Mouse (Mus musculus): Measurements from ENCODE around the gene Arhgap28.

Gene Arhgap28

DNA sequence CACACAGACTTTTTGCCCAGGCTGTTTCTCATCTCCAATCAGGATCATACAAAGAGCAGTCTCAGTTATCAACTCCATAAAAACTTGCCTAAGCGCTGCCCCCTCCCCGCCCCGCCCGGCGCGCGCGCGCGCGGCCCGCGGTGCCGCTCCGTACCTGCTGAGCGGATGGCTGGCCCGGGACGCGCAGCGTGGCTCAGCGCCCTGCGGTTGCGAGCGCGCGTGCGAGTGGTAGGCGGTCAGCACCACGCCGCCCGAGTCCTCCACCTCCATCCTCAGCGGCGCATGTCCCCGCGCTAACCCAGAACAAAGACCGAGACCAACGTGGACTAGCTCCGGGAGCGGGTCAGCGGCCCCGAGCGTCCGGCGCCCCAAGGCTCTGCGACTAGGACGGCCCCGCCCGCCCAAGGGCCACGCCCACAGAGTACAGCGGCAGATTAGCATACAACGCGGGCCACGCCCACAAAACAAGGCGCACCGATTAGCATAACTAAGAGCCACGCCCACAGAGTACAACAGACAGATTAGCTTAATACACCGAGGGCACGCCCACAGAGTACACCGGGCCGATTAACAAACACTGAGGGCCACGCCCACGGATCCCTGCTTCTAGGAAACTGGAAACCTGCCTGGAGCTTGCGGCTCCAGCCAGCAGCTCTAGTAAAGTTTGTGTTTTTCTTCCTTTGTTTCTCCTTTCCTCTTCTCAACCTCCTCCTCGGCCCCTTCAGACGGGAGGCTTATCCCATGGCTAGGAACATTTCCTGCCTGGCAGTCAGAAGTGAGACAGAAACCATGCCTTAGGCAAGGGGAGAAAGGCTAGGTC, at the start of gene Arhgap28:
Arhgap28 (minus strand) TSS at position 380 of the 820 bp plus-strand sequence.
- CTCF ChIA-PET = no interaction called here

- CTCF ChIA-PET = no interaction called here
Observed at GRCm38 (mm10) chr17:68046341-68046675, 42.4 kb upstream of the Arhgap28 start.

GRCm38 (mm10) chr17:68045655-68046340, 41.9 kb upstream of the Arhgap28 start:
- CTCF ChIA-PET = interaction anchor here (0.7 kb wide), 1 partner anchor 50 kb away, joined by 7 read pairs; no protein-coding TSS in a partner anchor

DNA sequence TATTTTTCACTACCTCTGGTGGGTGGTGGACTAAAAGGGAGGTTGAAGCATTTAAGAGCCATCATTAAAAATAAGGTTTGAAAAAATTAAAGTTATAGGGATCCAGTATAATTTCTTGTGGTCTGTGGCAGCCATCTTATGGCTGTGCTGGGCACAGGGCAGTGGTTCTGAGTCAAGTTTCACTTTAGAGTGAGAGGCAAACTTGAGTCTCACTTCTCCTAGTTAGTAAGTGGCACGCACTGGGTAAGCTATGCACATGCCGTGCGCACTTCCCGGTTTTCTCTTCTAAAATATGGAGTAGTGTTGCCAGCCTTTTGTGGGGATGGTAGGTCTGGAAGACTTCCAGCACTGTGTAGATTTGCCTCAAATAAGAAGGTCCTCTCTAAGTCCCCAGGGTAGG, 38.5 kb upstream of the Arhgap28 start:
- CTCF ChIA-PET = no interaction called here

GRCm38 (mm10) chr17:68037011-68037410, 33.1 kb upstream of the Arhgap28 start:
- CTCF ChIA-PET = no interaction called here

DNA sequence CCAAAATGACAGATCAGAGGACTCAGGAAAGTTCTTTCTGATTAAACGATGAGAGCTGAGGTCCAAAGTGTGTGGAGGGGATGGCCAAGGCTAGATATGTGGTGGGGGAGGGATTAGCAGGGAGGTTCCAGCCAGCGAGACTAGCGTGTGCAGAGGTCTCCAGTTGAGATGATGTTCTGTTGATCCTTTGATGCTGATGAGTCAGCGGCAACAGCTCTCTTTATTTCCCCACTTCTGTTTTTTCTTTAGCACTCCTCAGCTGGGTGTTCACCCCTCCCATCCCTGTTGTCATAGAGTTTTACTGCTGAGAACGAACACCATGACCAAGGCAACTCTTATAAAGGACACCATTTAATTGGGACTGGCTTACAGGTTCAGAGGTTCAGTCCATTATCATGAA, 25.6 kb upstream of the Arhgap28 start:
- CTCF ChIA-PET = no interaction called here

DNA sequence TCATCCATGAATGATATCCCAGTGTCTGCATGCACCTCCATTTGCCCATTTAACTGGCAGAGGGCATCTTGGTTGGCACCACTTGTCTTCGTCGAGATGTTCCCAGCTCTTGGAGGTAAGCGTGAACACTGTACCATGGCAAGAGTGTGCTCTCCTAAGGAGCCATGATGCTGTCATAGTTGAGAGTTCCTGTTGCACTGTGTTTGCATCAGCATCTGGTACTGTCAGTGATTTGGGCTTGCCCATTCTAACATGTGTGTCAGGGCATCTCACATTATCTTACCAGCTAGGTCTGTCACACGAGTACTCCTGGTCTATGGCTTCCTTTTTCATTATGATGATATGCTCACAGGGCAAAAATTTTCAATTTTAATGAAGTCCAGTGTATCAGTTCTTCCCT, 24.6 kb upstream of the Arhgap28 start:
- CTCF ChIA-PET = no interaction called here

DNA sequence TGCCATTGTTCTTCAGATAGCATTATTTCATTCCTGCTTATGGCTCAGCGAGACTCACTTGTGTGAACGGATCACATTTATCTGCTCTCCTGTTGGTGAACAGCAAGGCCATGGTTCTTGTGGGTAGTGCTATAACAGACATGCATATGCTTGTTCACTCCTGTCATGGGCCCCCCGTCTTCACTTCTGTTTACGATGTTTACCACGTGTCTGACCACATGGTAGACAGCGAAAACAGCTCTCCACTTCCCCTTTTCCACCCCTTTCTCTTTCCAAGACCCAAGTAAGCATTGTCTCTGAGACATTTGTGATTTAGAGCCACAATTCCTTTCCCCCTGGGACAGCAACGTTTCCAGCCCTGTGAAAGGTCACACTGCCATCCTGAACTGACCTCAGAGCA, 20.4 kb upstream of the Arhgap28 start:
- CTCF ChIA-PET = no interaction called here

GRCm38 (mm10) chr17:68019466-68020065, 15.6 kb upstream of the Arhgap28 start:
- CTCF ChIA-PET = no interaction called here

DNA sequence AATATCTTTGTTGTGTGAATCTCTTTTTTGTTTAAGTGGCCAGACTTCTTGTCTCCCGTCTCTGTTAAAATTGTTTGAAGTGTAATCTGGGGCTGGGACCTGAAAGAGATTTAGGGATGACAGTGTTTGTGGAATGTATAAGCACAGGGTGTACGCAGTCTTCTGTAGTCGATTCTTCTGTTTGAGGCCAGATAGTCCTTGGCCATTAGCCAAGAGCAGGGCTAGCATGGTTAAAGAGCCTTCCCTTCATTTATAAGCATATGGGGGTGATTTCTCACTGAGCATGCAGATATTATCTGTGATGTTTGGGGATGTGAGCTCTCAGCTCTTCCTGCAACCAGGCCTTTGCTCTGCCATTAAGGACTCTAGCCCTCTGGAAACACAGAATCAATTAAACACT, 13.2 kb upstream of the Arhgap28 start:
- CTCF ChIA-PET = no interaction called here

GRCm38 (mm10) chr17:68011606-68012005, 7.7 kb upstream of the Arhgap28 start:
- CTCF ChIA-PET = no interaction called here

DNA sequence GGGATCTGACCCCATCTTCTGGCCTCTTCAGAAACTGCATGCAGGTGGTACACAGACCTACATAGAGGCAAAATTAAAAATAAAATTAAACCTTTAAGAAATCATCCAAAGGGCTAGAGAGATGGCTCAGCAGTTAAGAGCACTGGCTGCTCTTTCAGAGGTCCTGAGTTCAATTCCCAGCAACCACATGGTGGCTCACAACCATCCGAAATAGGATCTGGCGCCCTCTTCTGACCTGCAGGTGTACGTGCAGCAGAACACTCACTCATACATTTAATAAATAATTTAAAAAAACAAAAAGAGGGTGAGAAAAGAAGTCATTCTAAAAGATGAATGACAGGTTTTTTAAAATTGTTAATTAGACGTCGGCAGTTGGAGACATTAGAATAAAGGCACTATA, 6.1 kb upstream of the Arhgap28 start:
- CTCF ChIA-PET = no interaction called here

DNA sequence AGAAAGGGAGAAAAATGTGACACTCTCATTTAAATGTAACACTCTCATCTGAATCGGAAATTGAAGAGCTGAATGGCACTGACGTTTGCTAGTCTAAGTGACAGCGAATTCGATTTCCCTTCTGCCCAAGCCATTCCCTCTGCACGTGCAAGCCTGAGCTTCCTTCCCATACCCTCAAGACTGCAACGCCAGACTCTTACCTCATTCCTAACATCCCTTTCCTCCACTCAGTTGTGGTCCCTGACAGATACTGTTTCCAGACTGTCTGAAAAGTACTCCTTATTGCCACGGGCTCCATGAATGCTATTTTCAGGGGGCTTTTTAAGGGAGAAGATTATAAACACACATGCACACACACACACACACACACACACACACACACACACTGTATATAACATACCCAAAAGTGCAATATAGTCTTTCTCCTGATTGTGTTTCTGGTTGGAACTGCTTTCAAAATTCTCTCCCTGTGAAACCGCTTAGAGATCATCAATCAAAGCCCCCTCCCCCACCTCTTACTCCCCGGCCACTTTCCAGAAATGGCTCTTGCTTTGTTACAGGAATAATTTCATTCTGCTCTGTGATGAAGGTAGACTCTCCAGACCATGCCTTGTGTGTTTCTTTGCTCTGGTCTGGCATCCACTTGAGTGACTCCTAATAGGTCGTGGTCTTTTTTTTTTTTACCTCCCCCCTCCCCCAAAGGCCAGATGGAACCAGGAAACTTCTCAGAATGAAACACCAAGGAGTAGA, 836 bp upstream of the Arhgap28 start:
- CTCF ChIA-PET = no interaction called here

GRCm38 (mm10) chr17:68002608-68003595, 1.0 kb downstream of the Arhgap28 start:
- CTCF ChIA-PET = no interaction called here

DNA sequence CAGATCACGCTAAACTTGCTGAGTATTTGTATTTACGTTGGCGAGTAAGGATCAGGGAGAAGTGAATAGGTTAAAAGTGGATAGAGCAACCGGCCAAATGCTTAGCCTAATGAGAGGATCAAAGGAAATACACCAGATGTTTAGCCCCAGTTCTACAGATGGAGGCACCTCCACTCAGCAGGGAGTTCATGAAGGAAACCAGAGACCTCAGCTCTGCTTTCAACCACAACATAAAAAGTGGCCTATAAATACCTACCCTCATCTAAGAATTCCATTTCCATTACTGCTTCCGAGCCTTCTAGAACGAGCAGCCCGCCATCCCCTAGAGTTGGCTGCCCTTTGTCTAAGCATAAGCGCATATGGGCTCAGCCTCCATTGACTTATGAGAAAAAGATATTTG, 4.1 kb downstream of the Arhgap28 start:
- CTCF ChIA-PET = interaction anchor here (0.6 kb wide), 1 partner anchor 98 kb away, joined by 4 read pairs; no protein-coding TSS in a partner anchor

GRCm38 (mm10) chr17:67996769-67997155, 7.2 kb downstream of the Arhgap28 start:
- CTCF ChIA-PET = no interaction called here

DNA sequence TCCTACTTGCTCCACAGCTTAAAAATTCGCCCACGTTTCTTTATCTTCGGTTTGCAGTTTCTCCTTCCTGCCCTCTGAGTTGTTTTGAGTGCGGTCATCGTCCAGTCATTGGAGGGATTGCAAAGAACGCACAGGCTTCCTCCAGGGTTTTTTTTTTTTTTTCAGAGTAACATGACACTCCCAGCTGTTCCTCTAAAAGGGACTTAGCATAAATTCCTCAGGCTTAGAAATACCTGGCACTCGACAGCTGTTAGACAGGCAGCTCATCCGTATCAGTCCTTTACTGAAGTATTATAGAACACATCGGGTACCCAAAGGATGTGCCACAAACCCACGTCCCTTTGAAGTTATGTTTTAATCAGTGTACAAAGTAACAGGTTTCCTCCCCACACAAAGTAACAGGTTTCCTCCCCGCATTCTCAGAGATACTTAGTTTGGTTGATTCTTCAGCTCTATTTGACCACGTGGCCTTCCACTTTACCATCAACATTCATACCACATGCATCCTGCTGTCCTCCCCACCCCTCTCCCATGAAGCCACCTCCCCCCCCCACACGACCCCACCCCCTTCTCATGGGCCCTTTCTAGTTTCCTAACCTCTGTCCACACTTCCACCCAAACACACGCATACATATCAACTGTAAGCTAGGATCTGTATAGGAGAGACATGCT, 7.7 kb downstream of the Arhgap28 start:
- CTCF ChIA-PET = interaction anchor here (0.6 kb wide), 1 partner anchor 49 kb away, joined by 7 read pairs; no protein-coding TSS in a partner anchor

- CTCF ChIA-PET = no interaction called here
Observed at GRCm38 (mm10) chr17:67995277-67995819, 8.6 kb downstream of the Arhgap28 start.

GRCm38 (mm10) chr17:67994861-67995260, 9.1 kb downstream of the Arhgap28 start:
- CTCF ChIA-PET = no interaction called here

DNA sequence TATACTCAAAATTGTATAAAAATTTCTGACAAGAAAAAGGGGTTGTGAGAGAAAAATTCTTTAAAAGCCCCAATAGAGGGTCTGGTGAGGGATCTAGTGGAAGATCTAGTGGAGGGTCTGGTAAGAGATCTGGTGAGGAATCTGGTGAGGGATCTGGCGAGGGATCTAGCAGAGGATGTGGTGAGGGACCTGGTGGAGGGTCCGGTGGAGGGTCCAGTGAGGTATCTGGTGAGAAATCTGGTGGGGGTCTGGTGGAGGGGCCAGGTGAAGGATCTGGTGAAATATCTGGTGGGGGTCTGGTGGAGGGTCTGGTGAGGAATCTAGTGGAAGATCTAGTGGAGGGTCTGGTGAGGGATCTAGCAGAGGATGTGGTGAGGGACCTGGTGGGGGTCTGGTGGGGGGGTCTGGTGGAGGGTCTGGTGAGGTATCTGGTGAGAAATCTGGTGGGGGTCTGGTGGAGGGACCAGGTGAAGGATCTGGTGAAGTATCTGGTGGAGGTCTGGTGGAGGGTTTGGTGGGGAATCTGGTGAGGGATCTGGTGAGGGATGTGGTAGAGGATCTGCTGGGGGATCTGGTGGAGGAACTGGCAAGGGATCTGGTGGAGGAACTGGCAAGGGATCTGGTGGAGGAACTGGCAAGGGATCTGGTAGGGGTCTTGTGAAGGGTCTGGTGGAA, 10.4 kb downstream of the Arhgap28 start:
- CTCF ChIA-PET = no interaction called here
